Mouse (Mus musculus) retina, postnatal 7 days (tissue): ENCODE data around the gene Upk3a.
"Not testable (repeated sequence)": the region's sequence is repeated elsewhere in the genome, so short reads cannot be mapped to it uniquely, and the experiment has no call there.

Source experiments
- DNase-seq: peaks from one replicate; pipeline ENCODE4 v3.0.0-alpha.2; 2012; ENCODE audit warnings: low read depth, low spot score

Gene Upk3a

DNA sequence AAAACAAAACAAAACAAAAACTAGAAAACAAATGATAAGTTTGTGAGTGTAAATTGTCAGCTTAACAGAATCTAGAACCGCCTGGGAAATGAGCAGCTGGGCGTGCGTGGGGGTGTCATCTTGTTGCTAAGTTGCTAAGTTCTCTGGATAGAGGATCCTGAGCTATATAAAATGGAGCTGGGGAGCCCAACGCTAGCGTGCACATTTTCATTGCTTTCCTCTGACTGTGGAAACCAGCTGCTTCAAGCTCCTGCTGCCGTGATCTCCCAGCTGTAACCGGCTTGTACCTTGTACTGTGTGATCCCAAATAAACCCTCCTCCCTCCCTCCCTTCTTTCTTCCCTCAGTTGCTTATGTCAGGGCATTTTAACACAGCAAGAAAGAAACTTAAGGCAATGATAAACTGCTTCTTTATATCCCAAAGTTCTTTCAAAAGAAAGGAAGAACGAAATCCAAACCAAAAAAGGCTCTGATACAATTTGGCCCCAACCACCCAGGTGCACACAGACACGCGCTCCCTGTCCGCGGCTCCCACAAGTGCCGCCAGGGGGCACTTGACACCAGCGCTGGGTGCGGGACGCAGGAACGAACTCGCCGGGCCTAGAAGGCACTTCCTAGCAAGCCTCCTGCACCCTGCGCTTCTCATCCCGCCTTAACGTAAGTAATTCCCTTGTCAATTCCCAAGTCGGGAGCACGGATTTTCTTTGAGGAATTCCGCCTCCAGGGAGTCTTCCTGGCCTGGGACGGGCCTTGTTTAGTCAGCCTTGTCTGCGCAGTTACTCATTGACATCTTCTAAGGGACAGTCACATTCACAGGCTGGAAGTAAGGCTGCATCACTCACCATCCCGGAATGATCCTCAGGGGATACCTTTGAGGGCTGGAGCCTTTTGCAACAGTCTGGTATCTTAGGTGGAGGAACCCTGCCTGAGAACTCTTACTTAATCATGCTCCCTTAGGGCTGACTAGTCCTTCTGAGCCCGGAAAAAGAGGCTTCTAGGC is 15.7 kb upstream of the Upk3a start:
- peak; percentile 53 for DNase-seq

GRCm38 (mm10) chr15:85009666-85010065 is 7.3 kb upstream of the Upk3a start:
- DNase-seq: no peak

DNA sequence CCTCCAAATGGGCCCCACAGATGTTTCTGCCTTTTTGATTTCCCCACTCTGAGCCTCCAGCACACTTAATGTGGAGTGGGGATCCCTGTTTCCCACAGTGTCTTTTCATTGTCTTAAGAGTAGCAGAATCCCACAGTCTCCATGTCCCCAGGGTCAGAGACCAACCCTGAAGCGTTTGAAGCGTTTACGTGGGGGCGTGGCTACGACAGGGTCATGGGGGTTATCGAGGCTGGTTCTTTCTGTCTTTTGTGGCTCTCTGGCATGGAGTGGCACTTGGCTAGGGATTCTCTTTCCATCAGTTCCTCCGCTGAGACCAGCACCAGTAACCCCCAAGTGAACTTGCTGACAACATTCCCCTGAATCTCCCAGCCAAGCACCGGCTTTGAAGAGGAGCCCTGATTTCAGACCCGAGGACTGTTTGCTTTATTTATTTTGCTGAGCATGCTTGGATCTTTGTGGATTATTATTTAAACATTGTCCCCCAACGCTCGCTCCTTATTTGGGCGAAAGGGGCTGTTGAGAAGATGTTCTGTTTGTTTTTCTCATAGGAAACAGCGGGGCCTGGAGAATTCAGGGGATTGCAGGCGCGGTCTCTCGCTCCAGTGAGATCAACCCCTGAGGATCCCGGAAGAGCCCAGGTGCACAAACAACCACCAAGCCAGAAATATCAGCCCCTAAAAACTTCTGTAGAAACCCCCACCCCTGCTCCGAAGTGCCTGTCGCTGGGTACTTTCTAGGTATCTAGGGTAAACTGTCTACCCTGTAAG is 4.9 kb upstream of the Upk3a start:
- no peak for DNase-seq

- DNase-seq: no peak
Measured at GRCm38 (mm10) chr15:85012662-85013054, 4.3 kb upstream of the Upk3a start.

DNA sequence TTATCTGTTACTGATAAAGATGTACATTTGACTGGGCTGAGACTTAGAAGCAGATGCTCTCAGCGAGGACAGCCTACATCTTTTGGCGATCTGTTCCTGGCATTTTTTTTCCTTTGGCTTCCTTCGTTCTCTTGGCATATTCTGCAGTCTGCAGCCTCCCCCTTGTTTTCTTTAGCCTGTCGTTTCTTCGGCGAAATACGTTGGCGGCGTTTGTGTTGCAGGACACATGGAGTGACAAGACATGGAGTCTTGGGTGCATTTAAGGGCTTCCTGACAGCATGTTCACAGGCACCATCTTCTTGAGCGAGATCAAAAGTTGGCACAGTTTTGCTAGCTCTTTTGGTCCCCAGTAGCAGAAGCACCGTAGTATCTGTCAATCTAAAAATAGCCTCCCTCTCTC is 1.2 kb upstream of the Upk3a start:
- no peak for DNase-seq

GRCm38 (mm10) chr15:85022211-85022610 is 5.3 kb downstream of the Upk3a start:
- no peak for DNase-seq

DNA sequence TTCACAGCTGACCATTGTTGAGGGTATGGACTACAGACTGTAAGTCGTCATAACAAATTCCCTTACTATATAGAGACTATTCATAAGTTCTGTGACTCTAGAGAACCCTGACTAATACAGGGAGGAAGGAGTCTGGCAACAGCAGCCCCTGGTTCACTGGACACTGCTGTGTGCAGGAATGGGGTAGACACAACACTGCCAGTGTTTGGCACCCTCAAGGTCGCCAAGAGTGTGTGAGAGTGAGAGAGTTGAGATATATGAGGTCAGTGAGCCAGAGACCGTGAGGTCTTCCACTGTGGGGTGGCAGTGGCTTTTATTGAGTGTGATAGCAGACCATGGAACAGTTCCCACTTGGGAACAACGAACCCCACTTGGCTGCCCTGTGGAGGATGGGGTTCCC is 9.3 kb downstream of the Upk3a start:
- no peak for DNase-seq

GRCm38 (mm10) chr15:85027740-85028139 is 10.8 kb downstream of the Upk3a start:
- no peak for DNase-seq

GRCm38 (mm10) chr15:85028648-85029047 is 11.7 kb downstream of the Upk3a start, which contains the start of gene Fam118a:
Fam118a (plus strand) TSS chr15:85028948.
- not testable (repeated sequence) for DNase-seq

DNA sequence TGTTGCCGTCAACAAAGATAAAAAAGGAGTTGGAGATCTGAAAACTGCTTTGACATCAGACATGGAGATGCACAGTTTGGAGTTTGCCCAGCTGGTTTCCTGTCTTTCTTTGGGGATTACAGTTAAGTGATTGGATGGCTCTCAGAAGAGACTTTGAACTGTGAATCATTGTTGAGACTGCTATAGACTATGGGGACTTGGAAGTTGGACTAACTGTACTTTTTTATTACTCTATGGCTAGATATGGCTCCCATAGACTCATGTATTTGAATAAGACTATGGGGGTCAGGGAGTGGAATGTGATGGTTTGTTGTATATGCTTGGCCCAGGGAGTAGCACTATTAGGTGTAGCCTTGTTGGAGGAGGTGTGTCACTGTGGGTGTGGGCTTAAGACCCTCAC is 13.7 kb downstream of the Upk3a start:
- not testable (repeated sequence) for DNase-seq

GRCm38 (mm10) chr15:85031866-85032265 is 14.9 kb downstream of the Upk3a start:
- DNase-seq: no peak

- DNase-seq: not testable (repeated sequence)
Measured at GRCm38 (mm10) chr15:85033916-85034315, 17.0 kb downstream of the Upk3a start.

DNA sequence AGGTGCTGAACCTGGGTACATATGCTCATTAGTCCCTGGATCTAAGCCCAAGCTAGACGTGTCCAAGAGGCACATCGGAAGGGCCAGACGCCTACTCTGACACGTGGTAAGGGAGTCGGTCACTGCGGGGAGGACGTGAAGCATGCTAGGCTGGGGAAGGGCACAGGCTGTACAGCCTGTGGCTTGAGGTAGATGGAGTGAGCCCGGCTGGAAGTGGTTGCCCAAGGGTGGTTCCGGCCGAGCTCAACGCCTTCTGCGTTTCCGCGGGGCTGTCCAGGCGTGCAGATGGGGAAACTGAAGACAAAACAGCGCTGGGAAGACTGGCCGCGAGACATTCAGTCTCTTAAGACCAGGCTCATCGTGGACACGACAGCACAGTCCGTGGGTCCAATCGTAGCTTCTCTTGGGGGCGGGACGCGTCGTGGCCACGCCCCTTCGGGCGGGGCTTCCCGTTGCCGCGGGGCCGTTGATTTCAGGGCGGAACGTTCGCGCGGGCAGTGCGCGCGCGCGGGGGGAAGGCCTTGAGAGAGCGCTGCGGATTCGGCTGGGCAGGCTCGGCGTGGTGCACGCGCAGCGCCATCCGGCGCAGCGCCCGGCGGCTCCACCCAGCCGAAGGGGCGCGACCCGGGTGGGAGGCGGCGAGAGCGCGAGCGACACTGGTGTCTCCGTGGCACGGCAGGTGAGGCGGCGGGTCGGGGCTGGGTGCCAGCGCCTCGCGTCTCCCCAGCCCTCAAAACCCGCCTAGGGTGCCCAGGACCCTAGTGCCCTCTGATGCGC is 19.8 kb downstream of the Upk3a start:
- DNase-seq: peak; percentile 95

- no peak for DNase-seq
Measured at GRCm38 (mm10) chr15:85037343-85037690, 20.4 kb downstream of the Upk3a start.

DNA sequence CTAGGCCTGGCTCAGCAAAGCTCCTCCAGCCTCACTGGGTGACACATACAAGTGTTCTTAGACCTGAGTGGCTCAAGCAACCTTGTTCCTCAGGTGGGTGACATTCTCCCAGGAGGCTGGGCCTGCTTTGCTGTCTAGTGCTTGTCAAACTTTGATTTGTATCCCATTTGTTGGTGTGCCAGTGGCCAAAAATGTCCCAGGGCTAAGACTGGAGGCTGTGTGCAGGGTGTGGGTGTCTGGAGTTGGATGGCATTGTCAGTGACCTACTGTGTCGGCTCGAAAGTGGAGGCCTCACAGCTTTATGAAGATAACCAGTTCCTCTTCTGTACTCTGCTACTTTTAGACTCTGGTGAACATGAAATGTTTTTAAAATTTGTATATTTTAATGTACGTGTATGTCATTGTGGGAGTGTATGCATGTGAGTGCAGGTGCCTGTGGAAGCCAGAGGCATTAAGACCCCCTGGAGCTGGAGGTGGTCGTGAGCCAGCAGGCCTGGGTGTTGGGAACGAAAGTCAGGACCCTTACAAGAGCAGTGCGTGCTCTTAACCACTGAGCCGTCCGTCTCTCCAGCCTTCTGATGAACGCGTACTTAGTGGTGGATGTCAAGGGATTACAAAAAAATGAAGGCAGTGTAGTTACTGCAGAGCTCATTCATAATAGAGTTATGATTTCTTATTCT is 24.7 kb downstream of the Upk3a start:
- DNase-seq: no peak

GRCm38 (mm10) chr15:85042361-85042954 is 25.5 kb downstream of the Upk3a start:
- peak; percentile 29 for DNase-seq

GRCm38 (mm10) chr15:85043116-85043515 is 26.2 kb downstream of the Upk3a start:
- no peak for DNase-seq

- DNase-seq: no peak
Measured at GRCm38 (mm10) chr15:85043761-85044160, 26.8 kb downstream of the Upk3a start.

GRCm38 (mm10) chr15:85046230-85046950 is 29.4 kb downstream of the Upk3a start:
- DNase-seq: no peak

DNA sequence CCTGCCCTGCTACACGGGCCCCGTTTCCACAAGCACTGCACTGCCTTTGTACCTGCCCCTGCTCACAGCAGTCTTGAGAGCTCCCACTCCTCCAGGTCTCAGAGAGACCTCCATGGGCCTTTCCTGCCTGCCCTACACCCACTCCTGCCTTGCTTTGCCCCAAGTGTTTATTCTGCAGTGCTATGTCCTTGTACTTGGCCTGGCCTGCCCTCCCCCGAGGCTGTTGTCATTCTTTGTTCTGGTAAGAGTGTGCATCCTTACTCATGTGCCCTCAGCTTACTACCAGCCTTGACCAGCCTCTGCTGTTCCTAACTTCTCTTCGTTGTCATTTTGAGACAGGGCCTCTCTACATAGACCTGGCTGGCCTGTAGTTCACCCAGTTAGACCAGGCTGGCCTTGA is 30.9 kb downstream of the Upk3a start:
- DNase-seq: no peak
